Mouse (Mus musculus): ENCODE data around the gene Necab3. TPM values are rescaled to one million over a fixed set of nuclear protein-coding genes. Genes with fewer than 3 reads are reported as not detected.

Necab3 gene
- polyA plus RNA-seq, 1 experiment from 2014 or later = 25.4 TPM

DNA sequence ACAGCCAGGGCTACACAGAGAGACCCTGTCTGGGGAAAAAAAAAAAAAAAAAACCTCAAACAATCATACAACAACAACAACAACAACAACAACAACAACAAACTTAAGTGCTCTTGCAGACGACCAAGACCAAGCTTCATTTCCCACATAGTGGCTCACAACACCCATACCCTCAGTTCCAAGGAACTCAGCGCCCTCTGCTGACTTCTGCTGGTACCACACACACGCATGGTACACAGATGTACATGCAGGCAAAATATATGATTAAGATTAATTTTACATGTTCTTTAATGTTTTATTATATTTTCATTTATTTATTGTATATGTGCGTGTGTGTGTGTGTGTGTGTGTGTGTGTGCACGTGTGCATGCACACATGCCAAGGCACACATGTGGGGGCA lies 27.7 kb upstream of the Necab3 start:
- H3K27ac ChIP-seq = no peak overlapping the region
- H3K9ac ChIP-seq = no peak overlapping the region
- 74% methylated on average over 5 of the region's 5 CpGs for WGBS
- ATAC-seq = no peak
- no peaks in the 10 kb centered on the region for H3K27me3 ChIP-seq
- no peak overlapping the region for H3K4me2 ChIP-seq
- no peaks in the 10 kb centered on the region for H3K36me3 ChIP-seq (ENCODE audit: poor library complexity, severe bottlenecking)
- H3K4me3 ChIP-seq = no peak overlapping the region
- H3K9me3 ChIP-seq (replicated peaks) = no peaks in the 10 kb centered on the region
- H3K4me1 ChIP-seq = peaks cover 27% of the 10 kb centered on the region

DNA sequence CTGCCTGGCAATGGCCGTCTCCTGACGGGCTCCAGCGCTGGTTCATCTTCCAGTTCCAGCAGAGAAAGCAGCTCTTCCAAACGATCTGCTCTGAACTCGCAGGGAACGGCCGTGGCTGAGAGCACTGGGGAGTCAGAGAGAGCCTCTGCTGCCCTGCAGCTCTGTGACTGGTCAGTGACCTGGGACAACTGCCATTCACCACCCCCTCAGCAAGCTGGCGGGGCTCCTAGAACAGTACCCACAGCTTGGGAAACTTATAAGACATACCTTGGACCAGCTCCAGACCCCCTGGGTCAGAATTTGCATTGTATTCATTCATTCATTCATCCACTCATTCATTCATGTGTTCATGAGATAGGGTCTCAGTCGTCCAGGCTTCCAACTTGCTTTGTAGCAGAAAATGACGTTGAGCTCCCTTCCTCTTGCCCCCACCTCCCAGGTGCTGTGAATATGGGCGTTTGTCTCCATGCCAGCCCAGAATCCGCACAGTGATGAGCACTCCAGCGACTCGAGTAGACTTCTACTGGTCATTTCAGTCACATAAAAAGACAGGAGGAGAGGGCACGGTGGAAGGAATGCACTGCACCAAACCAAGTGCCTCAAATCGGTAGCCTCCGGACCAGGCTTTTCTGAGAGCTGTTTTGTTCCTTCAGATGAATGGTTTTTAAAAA lies 26.4 kb upstream of the Necab3 start:
- no peaks in the 10 kb centered on the region for H3K36me3 ChIP-seq (ENCODE audit: poor library complexity, severe bottlenecking)
- WGBS = 60% methylated on average over 17 of the region's 17 CpGs
- H3K27me3 ChIP-seq = no peaks in the 10 kb centered on the region
- H3K4me2 ChIP-seq = no peak overlapping the region
- H3K9me3 ChIP-seq (replicated peaks) = no peaks in the 10 kb centered on the region
- ATAC-seq = no peak
- no peak overlapping the region for H3K4me3 ChIP-seq
- H3K4me1 ChIP-seq = peaks cover 27% of the 10 kb centered on the region
- H3K27ac ChIP-seq = peak overlapping the region; percentile 84
- H3K9ac ChIP-seq = no peak overlapping the region

- Histone ChIP-seq H3K4me1 (peaks cover 27% of the 10 kb centered on the region), H3K4me3 (no peak overlapping the region), H3K9me3 (replicated peaks) (no peaks in the 10 kb centered on the region), H3K36me3 (ENCODE audit: poor library complexity, severe bottlenecking) (no peaks in the 10 kb centered on the region), H3K27ac (peak overlapping the region; percentile 84), H3K4me2 (peak overlapping the region; percentile 14), H3K27me3 (no peaks in the 10 kb centered on the region), H3K9ac (no peak overlapping the region)
- WGBS = 58% methylated on average over 15 of the region's 15 CpGs
- ATAC-seq = peak; percentile 96
Observed at GRCm38 (mm10) chr2:154583906-154584872, 25.5 kb upstream of the Necab3 start.

GRCm38 (mm10) chr2:154581421-154581820 lies 22.7 kb upstream of the Necab3 start:
- no peaks in the 10 kb centered on the region for H3K27me3 ChIP-seq
- no peak overlapping the region for H3K4me3 ChIP-seq
- WGBS = 91% methylated on average over 1 of the region's 1 CpGs
- H3K36me3 ChIP-seq (ENCODE audit: poor library complexity, severe bottlenecking) = no peaks in the 10 kb centered on the region
- no peak overlapping the region for H3K27ac ChIP-seq
- H3K9ac ChIP-seq = no peak overlapping the region
- H3K4me2 ChIP-seq = no peak overlapping the region
- ATAC-seq = no peak
- H3K9me3 ChIP-seq (replicated peaks) = no peaks in the 10 kb centered on the region
- peaks cover 42% of the 10 kb centered on the region for H3K4me1 ChIP-seq

DNA sequence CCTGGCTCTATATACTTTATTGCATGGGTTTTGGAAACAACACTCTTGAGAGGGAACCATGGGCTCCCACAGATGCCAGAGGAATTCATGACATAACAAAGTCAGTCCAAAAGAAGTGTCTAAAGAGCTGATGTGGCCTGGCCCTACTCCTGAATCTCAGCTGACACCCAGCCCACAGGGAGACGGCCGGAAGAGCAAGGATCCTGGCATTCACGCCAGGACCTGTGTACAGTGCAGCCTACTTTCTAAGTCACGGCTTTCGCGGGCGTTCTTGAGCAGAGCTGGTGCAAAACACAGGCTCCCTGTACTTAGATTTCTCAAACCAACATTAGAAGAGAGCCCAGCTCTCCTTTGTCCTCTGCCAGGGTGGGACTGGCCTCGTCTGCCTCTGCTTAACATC lies 21.9 kb upstream of the Necab3 start:
- no peak overlapping the region for H3K4me3 ChIP-seq
- WGBS = 78% methylated on average over 8 of the region's 8 CpGs
- H3K27me3 ChIP-seq = no peaks in the 10 kb centered on the region
- H3K9ac ChIP-seq = no peak overlapping the region
- peaks cover 38% of the 10 kb centered on the region for H3K4me1 ChIP-seq
- H3K36me3 ChIP-seq (ENCODE audit: poor library complexity, severe bottlenecking) = no peaks in the 10 kb centered on the region
- H3K4me2 ChIP-seq = no peak overlapping the region
- no peak for ATAC-seq
- H3K9me3 ChIP-seq (replicated peaks) = no peaks in the 10 kb centered on the region
- no peak overlapping the region for H3K27ac ChIP-seq

DNA sequence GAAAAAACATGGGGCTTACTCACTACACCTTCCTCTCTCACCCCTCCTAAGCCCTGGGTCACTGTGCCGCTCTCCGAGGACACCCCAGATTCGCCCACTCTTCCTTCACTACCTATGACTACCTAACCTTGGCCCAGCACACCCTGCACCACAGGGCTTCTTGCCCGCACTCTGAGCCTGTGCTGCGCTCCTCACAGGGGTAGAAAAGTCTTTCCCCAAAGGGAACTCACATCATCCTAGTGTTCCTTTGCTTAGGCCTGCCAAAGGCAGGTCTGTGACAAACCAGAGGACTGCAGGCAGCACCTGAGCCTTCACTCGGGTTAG lies 19.0 kb upstream of the Necab3 start:
- H3K4me3 ChIP-seq = no peak overlapping the region
- peaks cover 19% of the 10 kb centered on the region for H3K4me1 ChIP-seq
- no peak overlapping the region for H3K4me2 ChIP-seq
- H3K27me3 ChIP-seq = no peaks in the 10 kb centered on the region
- peak overlapping the region; percentile 73 for H3K27ac ChIP-seq
- H3K9me3 ChIP-seq (replicated peaks) = no peaks in the 10 kb centered on the region
- H3K9ac ChIP-seq = no peak overlapping the region
- WGBS = 71% methylated on average over 6 of the region's 6 CpGs
- H3K36me3 ChIP-seq (ENCODE audit: poor library complexity, severe bottlenecking) = no peaks in the 10 kb centered on the region
- ATAC-seq = no peak

DNA sequence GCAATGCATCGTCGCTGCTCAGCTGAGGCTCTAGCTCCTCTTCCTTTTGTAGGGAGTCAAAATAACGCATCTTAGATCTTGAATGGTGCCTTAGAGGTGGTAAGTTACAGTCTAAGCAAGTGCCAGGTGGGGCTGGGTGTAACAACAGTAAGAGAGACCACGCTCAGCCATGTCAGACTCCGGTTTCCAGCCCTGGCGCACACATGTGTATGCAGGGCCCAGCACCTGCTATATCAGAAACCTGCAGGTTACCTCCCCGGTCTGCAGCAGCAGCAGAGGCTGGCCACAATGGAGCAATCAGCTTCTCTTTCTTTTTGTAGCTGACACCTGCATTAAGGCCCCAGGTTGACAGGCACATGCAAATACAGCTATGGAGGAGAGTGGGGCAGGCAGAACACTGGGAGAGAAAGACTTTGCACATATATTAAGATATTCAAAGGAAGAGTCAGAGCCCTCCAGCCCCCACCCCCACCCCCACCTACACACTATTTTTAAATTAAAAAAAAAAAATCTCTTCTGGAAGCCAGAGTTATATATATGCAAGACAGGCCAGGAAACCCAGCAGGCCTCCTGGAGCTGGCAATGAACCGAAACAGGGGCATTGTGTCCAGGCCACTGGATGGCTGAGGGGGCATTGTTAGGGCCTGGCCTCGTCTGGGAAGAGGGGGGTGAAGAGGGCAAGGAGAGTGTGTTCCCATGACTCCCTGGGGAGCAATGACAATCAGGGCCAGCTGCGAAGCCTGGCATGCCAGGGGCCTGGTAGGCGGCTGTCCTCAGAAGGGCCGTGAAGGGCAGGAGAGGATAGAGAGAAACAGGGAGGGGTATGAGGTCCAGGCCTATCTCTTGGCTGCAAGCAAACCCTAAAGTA lies 18.4 kb upstream of the Necab3 start:
- Histone ChIP-seq H3K4me1 (peaks cover 19% of the 10 kb centered on the region), H3K9ac (peak overlapping the region; percentile 13; the same call in 1 of the 2 replicates), H3K27ac (peak overlapping the region; percentile 73), H3K4me2 (no peak overlapping the region), H3K9me3 (replicated peaks) (no peaks in the 10 kb centered on the region), H3K36me3 (ENCODE audit: poor library complexity, severe bottlenecking) (no peaks in the 10 kb centered on the region), H3K4me3 (no peak overlapping the region), H3K27me3 (no peaks in the 10 kb centered on the region)
- WGBS = 26% methylated on average over 12 of the region's 12 CpGs
- peak; percentile 38; the same call in 1 of the 2 replicates for ATAC-seq

DNA sequence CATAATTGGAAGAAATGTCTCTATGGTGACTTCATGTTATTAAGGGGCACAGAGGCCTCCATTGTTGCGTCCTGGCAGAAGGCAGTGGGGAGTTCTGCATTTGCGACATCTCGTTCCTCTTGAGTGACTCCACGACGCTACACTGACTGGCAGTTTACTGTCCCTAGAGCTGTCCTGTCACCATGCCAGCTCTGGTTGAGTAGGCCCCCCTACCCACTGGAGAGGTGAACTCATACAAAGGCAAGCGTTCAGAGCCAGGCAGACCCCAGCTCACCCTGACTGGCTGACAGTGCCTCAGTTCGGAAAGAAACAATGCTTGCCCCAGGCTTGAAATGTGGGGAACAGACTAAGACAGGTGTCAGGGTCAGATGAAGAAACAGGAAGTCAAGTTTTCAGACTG lies 15.6 kb upstream of the Necab3 start:
- no peak overlapping the region for H3K9ac ChIP-seq
- ATAC-seq = no peak
- H3K4me1 ChIP-seq = peaks cover 26% of the 10 kb centered on the region
- H3K9me3 ChIP-seq (replicated peaks) = no peaks in the 10 kb centered on the region
- no peak overlapping the region for H3K4me3 ChIP-seq
- H3K36me3 ChIP-seq (ENCODE audit: poor library complexity, severe bottlenecking) = no peaks in the 10 kb centered on the region
- H3K27me3 ChIP-seq = no peaks in the 10 kb centered on the region
- 47% methylated on average over 7 of the region's 7 CpGs for WGBS
- H3K4me2 ChIP-seq = no peak overlapping the region
- H3K27ac ChIP-seq = no peak overlapping the region

- Histone ChIP-seq H3K9ac (no peak overlapping the region), H3K27me3 (no peaks in the 10 kb centered on the region), H3K9me3 (replicated peaks) (no peaks in the 10 kb centered on the region), H3K4me1 (peaks cover 38% of the 10 kb centered on the region), H3K27ac (no peak overlapping the region), H3K36me3 (ENCODE audit: poor library complexity, severe bottlenecking) (no peaks in the 10 kb centered on the region), H3K4me2 (no peak overlapping the region), H3K4me3 (no peak overlapping the region)
- no peak for ATAC-seq
- 78% methylated on average over 3 of the region's 3 CpGs for WGBS
Observed at GRCm38 (mm10) chr2:154572996-154573395, 14.3 kb upstream of the Necab3 start.

GRCm38 (mm10) chr2:154571976-154572375 lies 13.3 kb upstream of the Necab3 start:
- no peak overlapping the region for H3K4me3 ChIP-seq
- no peaks in the 10 kb centered on the region for H3K36me3 ChIP-seq (ENCODE audit: poor library complexity, severe bottlenecking)
- H3K9me3 ChIP-seq (replicated peaks) = no peaks in the 10 kb centered on the region
- no peak overlapping the region for H3K27ac ChIP-seq
- no peak for ATAC-seq
- no peak overlapping the region for H3K4me2 ChIP-seq
- peaks cover 38% of the 10 kb centered on the region for H3K4me1 ChIP-seq
- no peaks in the 10 kb centered on the region for H3K27me3 ChIP-seq
- 89% methylated on average over 8 of the region's 8 CpGs for WGBS
- no peak overlapping the region for H3K9ac ChIP-seq

DNA sequence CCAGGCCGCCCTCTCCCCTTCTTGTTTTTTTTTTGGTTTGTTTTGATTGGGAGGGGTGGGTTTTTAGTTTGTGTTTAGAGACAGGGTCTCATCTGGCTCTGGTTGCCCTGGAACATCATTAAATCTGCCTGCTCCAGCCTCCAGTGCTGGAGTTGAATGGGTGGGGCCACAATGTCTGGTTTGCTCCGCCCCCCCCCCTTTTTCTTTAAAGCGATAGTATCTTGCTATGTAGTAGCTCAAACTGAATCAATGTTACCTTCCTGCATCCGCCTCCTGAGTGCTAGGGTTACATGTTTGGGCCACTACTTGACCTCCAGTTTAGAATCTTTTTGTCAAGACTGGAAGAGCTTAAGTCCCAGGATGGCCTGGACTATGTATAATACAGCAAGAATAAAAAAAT lies 12.6 kb upstream of the Necab3 start:
- Histone ChIP-seq H3K36me3 (ENCODE audit: poor library complexity, severe bottlenecking) (no peaks in the 10 kb centered on the region), H3K9ac (no peak overlapping the region), H3K4me3 (no peak overlapping the region), H3K27me3 (no peaks in the 10 kb centered on the region), H3K9me3 (replicated peaks) (no peaks in the 10 kb centered on the region), H3K27ac (no peak overlapping the region), H3K4me2 (no peak overlapping the region), H3K4me1 (peaks cover 39% of the 10 kb centered on the region)
- ATAC-seq = no peak
- 82% methylated on average over 4 of the region's 4 CpGs for WGBS

DNA sequence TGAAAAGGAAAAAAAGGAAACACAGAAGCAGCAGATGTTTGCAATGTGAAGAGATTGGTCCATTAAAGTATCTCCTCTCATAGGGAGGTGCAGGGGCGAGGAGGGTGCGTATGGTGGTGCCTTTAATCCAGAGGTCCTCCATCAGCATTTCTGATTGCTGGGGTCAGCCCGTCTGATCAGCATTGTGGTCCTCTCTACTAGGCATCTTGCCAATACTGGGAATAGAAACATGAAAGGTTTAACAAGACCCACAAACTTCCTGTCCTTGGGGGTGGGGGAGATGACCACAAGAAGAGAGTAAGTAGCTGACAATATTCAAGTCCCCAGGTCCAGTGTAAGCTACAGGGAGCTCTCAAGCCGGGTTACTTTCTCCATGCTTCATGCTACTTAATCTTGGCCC lies 12.0 kb upstream of the Necab3 start:
- Histone ChIP-seq H3K9ac (peak overlapping the region; percentile 62; the same call in 1 of the 2 replicates), H3K27ac (no peak overlapping the region), H3K27me3 (no peaks in the 10 kb centered on the region), H3K4me3 (no peak overlapping the region), H3K4me1 (peaks cover 45% of the 10 kb centered on the region), H3K9me3 (replicated peaks) (no peaks in the 10 kb centered on the region), H3K36me3 (ENCODE audit: poor library complexity, severe bottlenecking) (no peaks in the 10 kb centered on the region), H3K4me2 (peak overlapping the region; percentile 80)
- no peak for ATAC-seq
- 67% methylated on average over 4 of the region's 4 CpGs for WGBS
